13 mouse cellular contexts compared by ENCODE assay signal in the genomic region with DNA sequence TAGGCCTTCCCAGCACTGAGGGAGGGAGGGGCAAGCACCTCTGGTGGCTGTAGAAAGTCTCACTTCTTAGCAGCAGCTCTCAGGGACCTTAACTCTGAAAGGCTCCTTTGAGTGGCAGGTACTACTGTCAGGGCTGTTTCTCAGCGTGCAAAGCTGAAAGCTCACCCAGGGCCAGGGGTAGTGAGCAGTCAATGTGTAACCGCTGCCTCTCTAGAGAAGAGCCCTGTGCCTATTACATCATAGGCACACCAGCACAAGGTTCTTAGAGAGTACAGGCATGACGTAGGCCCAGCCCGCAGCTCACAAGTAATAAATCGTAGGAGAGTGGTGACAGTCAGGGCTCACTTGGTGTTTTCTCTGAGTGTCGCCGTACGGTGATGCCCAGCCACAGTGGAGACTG.
"Had no signal": no experiment of that assay in that cellular context is flagged by ENCODE, and none has a peak within 500 bp of the region (broad histone marks: within the 10 kb centered on the region; RNA-seq: fewer than 3 reads in every experiment).

No protein-coding gene starts in this region.

- DNase-seq: layer of hippocampus, adult 9-11 months; layer of hippocampus, postnatal 36 days; lung, adult 2 months; right cerebral cortex, adult 18-20 months; right cerebral cortex, postnatal 25 days; thymus, adult 18-20 months; thymus, postnatal 14 days had no signal

- H3K4me1 ChIP-seq: liver, embryonic 15.5 days; midbrain, embryonic 15.5 days had no signal

- H3K9me3 ChIP-seq: hindbrain, embryonic 13.5 days; liver, embryonic 15.5 days; midbrain, embryonic 15.5 days had no signal

- H3K27me3 ChIP-seq: hindbrain, embryonic 13.5 days; liver, embryonic 15.5 days; midbrain, embryonic 15.5 days had no signal

- H3K4me3 ChIP-seq: hindbrain, embryonic 13.5 days; liver, embryonic 15.5 days; midbrain, embryonic 15.5 days; neural tube, embryonic 13.5 days had no signal

- H3K36me3 ChIP-seq: hindbrain, embryonic 13.5 days; liver, embryonic 15.5 days; midbrain, embryonic 15.5 days; neural tube, embryonic 13.5 days had no signal

- H3K4me2 ChIP-seq: hindbrain, embryonic 13.5 days; liver, embryonic 11.5 days; liver, embryonic 15.5 days; midbrain, embryonic 15.5 days; neural tube, embryonic 13.5 days had no signal

- H3K27ac ChIP-seq: hindbrain, embryonic 13.5 days; hindbrain, postnatal 0 days; liver, embryonic 15.5 days; midbrain, embryonic 15.5 days; neural tube, embryonic 13.5 days had no signal

- H3K9ac ChIP-seq: hindbrain, embryonic 13.5 days; liver, embryonic 15.5 days; midbrain, embryonic 15.5 days; neural tube, embryonic 13.5 days had no signal

- ATAC-seq: hindbrain, postnatal 0 days; midbrain, embryonic 15.5 days had no signal
